Mouse (Mus musculus): ENCODE results near the gene Armc3. TPM values are rescaled to one million over a fixed set of nuclear protein-coding genes. Genes with fewer than 3 reads are reported as not detected.
"Not testable (repeated sequence)": the region's sequence is repeated elsewhere in the genome, so short reads cannot be mapped to it uniquely, and the experiment has no call there.

The Armc3 gene
- polyA plus RNA-seq, 1 experiment from 2014 or later: 0.15 TPM

GRCm38 (mm10) chr2:19317151-19317812, 118.2 kb downstream of the Armc3 start:
- H3K27me3 ChIP-seq (ENCODE audit: control insufficient read depth, insufficient read depth, low read length); H3K4me3 ChIP-seq (ENCODE audit: low read depth, low read length); H3K36me3 ChIP-seq (ENCODE audit: control insufficient read depth, insufficient read depth, low read length); H3K9me3 ChIP-seq (ENCODE audit: control insufficient read depth, low read length); H3K27ac ChIP-seq (replicated peaks; ENCODE audit: low read depth, low read length); H3K4me1 ChIP-seq (ENCODE audit: control insufficient read depth, insufficient read depth, low read length); ATAC-seq (ENCODE audit: insufficient number of reproducible peaks, low FRiP score, low TSS enrichment, low read depth); DNase-seq (ENCODE audit: low spot score); H3K9ac ChIP-seq (ENCODE audit: low read length); H3K4me2 ChIP-seq (ENCODE audit: low read depth, severe bottlenecking): not testable (repeated sequence)
- WGBS: 82% methylated on average over 2 of the region's 2 CpGs

GRCm38 (mm10) chr2:19318499-19318898, 119.4 kb downstream of the Armc3 start:
- Histone ChIP-seq H3K27ac (replicated peaks; ENCODE audit: low read depth, low read length) (no peak overlapping the region), H3K9me3 (ENCODE audit: control insufficient read depth, low read length) (peaks cover 3% of the 10 kb centered on the region; the same call in 1 of the 2 replicates), H3K4me3 (ENCODE audit: low read depth, low read length) (no peak overlapping the region), H3K9ac (ENCODE audit: low read length) (no peak overlapping the region), H3K27me3 (ENCODE audit: control insufficient read depth, insufficient read depth, low read length) (no peaks in the 10 kb centered on the region), H3K4me1 (ENCODE audit: control insufficient read depth, insufficient read depth, low read length) (no peaks in the 10 kb centered on the region), H3K36me3 (ENCODE audit: control insufficient read depth, insufficient read depth, low read length) (no peaks in the 10 kb centered on the region), H3K4me2 (ENCODE audit: low read depth, severe bottlenecking) (no peak overlapping the region)
- no peak for DNase-seq (ENCODE audit: low spot score)
- ATAC-seq (ENCODE audit: insufficient number of reproducible peaks, low FRiP score, low TSS enrichment, low read depth): no peak
- WGBS: 88% methylated on average over 4 of the region's 4 CpGs

DNA sequence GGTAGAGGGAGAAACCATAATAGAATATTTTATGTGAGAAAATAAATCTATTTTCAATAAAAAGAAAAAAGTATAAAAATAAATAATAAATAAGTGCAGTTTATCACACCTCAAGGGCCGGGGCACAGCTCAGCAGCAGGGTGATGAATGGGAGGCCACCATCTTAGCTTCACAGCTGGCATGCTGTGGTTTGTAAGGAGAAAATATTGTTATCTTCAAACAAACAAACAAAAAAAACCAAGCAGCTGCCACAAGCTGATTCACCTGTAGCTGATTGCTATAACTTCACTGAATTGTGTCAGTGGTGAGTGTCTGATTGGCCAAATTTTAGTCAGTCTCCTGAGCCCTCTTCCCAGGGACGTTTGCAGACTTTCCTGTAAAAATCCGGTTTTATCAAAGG, 120.2 kb downstream of the Armc3 start:
- H3K27ac ChIP-seq (replicated peaks; ENCODE audit: low read depth, low read length): no peak overlapping the region
- DNase-seq (ENCODE audit: low spot score) (no peak), ATAC-seq (ENCODE audit: insufficient number of reproducible peaks, low FRiP score, low TSS enrichment, low read depth) (no peak)
- H3K27me3 ChIP-seq (ENCODE audit: control insufficient read depth, insufficient read depth, low read length): no peaks in the 10 kb centered on the region
- peaks cover 3% of the 10 kb centered on the region; the same call in 1 of the 2 replicates for H3K9me3 ChIP-seq (ENCODE audit: control insufficient read depth, low read length)
- no peak overlapping the region for H3K9ac ChIP-seq (ENCODE audit: low read length)
- no peak overlapping the region for H3K4me3 ChIP-seq (ENCODE audit: low read depth, low read length)
- H3K4me1 ChIP-seq (ENCODE audit: control insufficient read depth, insufficient read depth, low read length): no peaks in the 10 kb centered on the region
- no peak overlapping the region for H3K4me2 ChIP-seq (ENCODE audit: low read depth, severe bottlenecking)
- 77% methylated on average over 3 of the region's 3 CpGs for WGBS
- no peaks in the 10 kb centered on the region for H3K36me3 ChIP-seq (ENCODE audit: control insufficient read depth, insufficient read depth, low read length)

DNA sequence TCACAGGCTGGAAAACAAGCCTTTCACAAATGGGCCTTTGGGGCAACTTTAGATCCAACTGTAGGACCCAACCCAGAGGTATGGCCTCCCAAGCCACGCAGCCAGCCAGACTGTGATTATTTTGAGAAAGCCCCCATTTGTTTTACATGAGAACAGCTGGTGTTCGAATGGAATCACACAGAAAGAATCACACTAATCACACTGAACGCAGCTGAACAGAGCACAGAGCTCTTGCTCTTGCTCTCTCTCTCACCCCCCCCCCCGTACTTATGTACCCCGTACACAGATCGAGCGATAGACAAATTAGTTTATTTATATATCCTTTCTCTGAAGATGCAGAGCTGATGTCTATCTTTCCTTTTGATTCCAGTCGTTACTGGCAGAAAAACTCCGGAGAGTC, 123.3 kb downstream of the Armc3 start:
- DNase-seq (ENCODE audit: low spot score) (no peak), ATAC-seq (ENCODE audit: insufficient number of reproducible peaks, low FRiP score, low TSS enrichment, low read depth) (no peak)
- H3K27ac ChIP-seq (replicated peaks; ENCODE audit: low read depth, low read length): no peak overlapping the region
- H3K4me3 ChIP-seq (ENCODE audit: low read depth, low read length): no peak overlapping the region
- H3K36me3 ChIP-seq (ENCODE audit: control insufficient read depth, insufficient read depth, low read length): no peaks in the 10 kb centered on the region
- no peak overlapping the region for H3K9ac ChIP-seq (ENCODE audit: low read length)
- 90% methylated on average over 9 of the region's 9 CpGs for WGBS
- H3K4me1 ChIP-seq (ENCODE audit: control insufficient read depth, insufficient read depth, low read length): no peaks in the 10 kb centered on the region
- H3K4me2 ChIP-seq (ENCODE audit: low read depth, severe bottlenecking): no peak overlapping the region
- no peaks in the 10 kb centered on the region for H3K9me3 ChIP-seq (ENCODE audit: control insufficient read depth, low read length)
- H3K27me3 ChIP-seq (ENCODE audit: control insufficient read depth, insufficient read depth, low read length): no peaks in the 10 kb centered on the region

DNA sequence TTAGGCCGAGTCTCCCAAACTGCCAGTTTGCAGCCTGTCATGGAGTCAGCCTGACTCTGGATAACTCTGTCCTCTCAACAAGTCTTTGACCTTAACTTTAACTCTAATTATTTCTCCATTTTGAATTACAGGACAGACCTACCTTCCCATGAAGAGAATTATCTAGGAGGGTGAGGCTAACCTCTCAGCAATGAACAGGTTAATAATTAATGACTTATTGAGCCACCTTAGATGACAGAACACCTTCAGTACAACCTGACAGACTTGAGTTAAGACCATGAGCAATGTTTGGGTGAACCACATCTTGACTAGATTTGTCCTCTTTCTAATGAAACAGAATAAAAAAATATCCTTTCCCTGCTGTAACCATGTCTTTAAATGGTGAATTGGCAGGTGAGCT, 127.3 kb downstream of the Armc3 start:
- H3K4me2 ChIP-seq (ENCODE audit: low read depth, severe bottlenecking): no peak overlapping the region
- ATAC-seq (ENCODE audit: insufficient number of reproducible peaks, low FRiP score, low TSS enrichment, low read depth) (no peak), DNase-seq (ENCODE audit: low spot score) (no peak)
- H3K9me3 ChIP-seq (ENCODE audit: control insufficient read depth, low read length): no peaks in the 10 kb centered on the region
- 78% methylated on average over 1 of the region's 1 CpGs for WGBS
- H3K4me1 ChIP-seq (ENCODE audit: control insufficient read depth, insufficient read depth, low read length): no peaks in the 10 kb centered on the region
- H3K36me3 ChIP-seq (ENCODE audit: control insufficient read depth, insufficient read depth, low read length): no peaks in the 10 kb centered on the region
- H3K9ac ChIP-seq (ENCODE audit: low read length): no peak overlapping the region
- no peak overlapping the region for H3K4me3 ChIP-seq (ENCODE audit: low read depth, low read length)
- H3K27ac ChIP-seq (replicated peaks; ENCODE audit: low read depth, low read length): no peak overlapping the region
- no peaks in the 10 kb centered on the region for H3K27me3 ChIP-seq (ENCODE audit: control insufficient read depth, insufficient read depth, low read length)

DNA sequence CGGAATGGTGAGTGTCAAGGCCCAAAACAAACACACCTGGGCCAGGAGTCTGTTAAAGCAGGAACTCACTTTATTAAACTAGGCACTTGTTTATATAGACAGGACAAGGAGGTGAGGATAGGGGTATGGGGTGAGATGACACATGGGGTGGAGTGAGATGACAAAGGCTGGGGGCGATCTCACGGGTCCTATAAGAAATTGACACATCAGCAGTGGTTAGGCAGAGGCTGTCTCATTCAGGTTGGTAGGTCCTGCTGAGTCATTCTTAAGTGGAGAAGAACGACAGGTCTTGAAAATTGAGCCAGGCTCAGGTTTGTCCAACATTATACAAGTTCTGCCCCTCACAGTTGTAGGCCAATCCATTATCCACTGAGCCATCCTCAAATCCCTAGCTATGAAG, 128.7 kb downstream of the Armc3 start:
- Histone ChIP-seq H3K27ac (replicated peaks; ENCODE audit: low read depth, low read length) (no peak overlapping the region), H3K9ac (ENCODE audit: low read length) (no peak overlapping the region), H3K4me3 (ENCODE audit: low read depth, low read length) (no peak overlapping the region), H3K36me3 (ENCODE audit: control insufficient read depth, insufficient read depth, low read length) (no peaks in the 10 kb centered on the region), H3K4me2 (ENCODE audit: low read depth, severe bottlenecking) (no peak overlapping the region), H3K4me1 (ENCODE audit: control insufficient read depth, insufficient read depth, low read length) (no peaks in the 10 kb centered on the region), H3K27me3 (ENCODE audit: control insufficient read depth, insufficient read depth, low read length) (no peaks in the 10 kb centered on the region), H3K9me3 (ENCODE audit: control insufficient read depth, low read length) (no peaks in the 10 kb centered on the region)
- no peak for DNase-seq (ENCODE audit: low spot score)
- no peak for ATAC-seq (ENCODE audit: insufficient number of reproducible peaks, low FRiP score, low TSS enrichment, low read depth)
- 81% methylated on average over 4 of the region's 4 CpGs for WGBS

- H3K27ac ChIP-seq (replicated peaks; ENCODE audit: low read depth, low read length): no peak overlapping the region
- WGBS: 42% methylated on average over 10 of the region's 10 CpGs
Observed at GRCm38 (mm10) chr2:19343901-19344635, 145.0 kb downstream of the Armc3 start.

DNA sequence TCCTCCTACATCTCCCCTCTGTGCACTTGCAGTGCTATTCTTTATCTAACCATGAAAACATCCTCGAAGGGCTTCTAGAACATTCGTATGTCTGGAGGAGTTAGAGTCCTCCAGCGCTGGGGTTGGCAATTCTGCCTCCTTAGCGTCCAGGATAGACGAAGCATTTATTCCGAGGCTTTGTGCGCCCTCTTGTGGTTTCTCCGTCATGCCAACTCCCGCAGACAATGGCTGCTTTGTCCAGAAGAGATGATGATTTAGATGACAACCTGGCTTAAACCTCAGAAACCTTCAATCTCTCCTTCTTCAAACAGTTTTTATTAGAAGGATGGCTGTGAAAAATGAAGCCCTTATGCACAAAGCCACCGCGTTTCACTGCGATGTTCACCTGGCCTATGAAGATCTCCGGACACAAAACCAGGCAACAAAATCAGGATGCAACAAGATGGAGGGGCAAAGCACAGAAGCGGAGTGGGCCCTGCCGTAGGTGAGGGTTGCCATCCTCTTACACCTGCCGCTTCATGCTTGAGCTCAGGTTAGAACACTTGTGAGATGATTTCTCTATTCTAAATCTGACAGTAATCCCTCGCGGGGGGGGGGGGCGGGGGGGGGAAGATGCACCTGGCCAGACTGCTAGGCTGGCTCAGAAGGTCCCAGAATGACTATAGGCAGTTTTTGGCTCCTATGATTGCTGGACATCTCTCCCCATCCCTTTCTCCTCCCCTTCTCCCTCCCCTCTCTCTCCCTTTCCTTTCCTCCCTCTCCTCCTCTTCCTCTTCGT, 145.7 kb downstream of the Armc3 start:
- DNase-seq (ENCODE audit: low spot score): peak; percentile 89
- Histone ChIP-seq H3K27me3 (ENCODE audit: control insufficient read depth, insufficient read depth, low read length) (no peaks in the 10 kb centered on the region), H3K9ac (ENCODE audit: low read length) (no peak overlapping the region), H3K4me1 (ENCODE audit: control insufficient read depth, insufficient read depth, low read length) (no peaks in the 10 kb centered on the region), H3K4me2 (ENCODE audit: low read depth, severe bottlenecking) (no peak overlapping the region), H3K27ac (replicated peaks; ENCODE audit: low read depth, low read length) (no peak overlapping the region), H3K9me3 (ENCODE audit: control insufficient read depth, low read length) (no peaks in the 10 kb centered on the region), H3K4me3 (ENCODE audit: low read depth, low read length) (no peak overlapping the region), H3K36me3 (ENCODE audit: control insufficient read depth, insufficient read depth, low read length) (no peaks in the 10 kb centered on the region)
- 28% methylated on average over 19 of the region's 20 CpGs for WGBS
- ATAC-seq (ENCODE audit: insufficient number of reproducible peaks, low FRiP score, low TSS enrichment, low read depth): peak; percentile 73; the same call in 1 of the 2 replicates

More at GRCm38 (mm10) chr2:19343901-19344635, 145.0 kb downstream of the Armc3 start:
- ATAC-seq (ENCODE audit: insufficient number of reproducible peaks, low FRiP score, low TSS enrichment, low read depth): peak; percentile 21; the same call in 1 of the 2 replicates
- Histone ChIP-seq H3K9me3 (ENCODE audit: control insufficient read depth, low read length) (no peaks in the 10 kb centered on the region), H3K27me3 (ENCODE audit: control insufficient read depth, insufficient read depth, low read length) (no peaks in the 10 kb centered on the region), H3K36me3 (ENCODE audit: control insufficient read depth, insufficient read depth, low read length) (no peaks in the 10 kb centered on the region), H3K9ac (ENCODE audit: low read length) (no peak overlapping the region), H3K4me1 (ENCODE audit: control insufficient read depth, insufficient read depth, low read length) (no peaks in the 10 kb centered on the region), H3K4me3 (ENCODE audit: low read depth, low read length) (no peak overlapping the region), H3K4me2 (ENCODE audit: low read depth, severe bottlenecking) (no peak overlapping the region)
- peak; percentile 30 for DNase-seq (ENCODE audit: low spot score)

Data from limb, embryonic 11.5 days (tissue).